Mouse (Mus musculus): ENCODE results near the gene Fbxw2.
A peak's percentile ranks its signal among the peaks of the same experiment; 100 is the strongest.
"Not testable (repeated sequence)": the region's sequence is repeated elsewhere in the genome, so short reads cannot be mapped to it uniquely, and the experiment has no call there.

Fbxw2 gene

GRCm38 (mm10) chr2:34810775-34811174 lies 15.3 kb downstream of the Fbxw2 start:
- no peak for DNase-seq

- no peak for DNase-seq
These were observed 16.5 kb downstream of the Fbxw2 start for GRCm38 (mm10) chr2:34809568-34809967.

- no peak for DNase-seq
These were observed 18.1 kb downstream of the Fbxw2 start for GRCm38 (mm10) chr2:34808057-34808456.

- DNase-seq = peak; percentile 24
These were observed 20.7 kb downstream of the Fbxw2 start for GRCm38 (mm10) chr2:34805364-34805950.

- DNase-seq = peak; percentile 32
These were observed 21.3 kb downstream of the Fbxw2 start for GRCm38 (mm10) chr2:34804815-34805214.

GRCm38 (mm10) chr2:34804172-34804571 lies 21.9 kb downstream of the Fbxw2 start:
- no peak for DNase-seq

GRCm38 (mm10) chr2:34803746-34804145 lies 22.4 kb downstream of the Fbxw2 start:
- no peak for DNase-seq

GRCm38 (mm10) chr2:34802565-34803245 lies 23.4 kb downstream of the Fbxw2 start:
- DNase-seq = peak; percentile 28

GRCm38 (mm10) chr2:34801516-34802482 lies 24.3 kb downstream of the Fbxw2 start:
- DNase-seq = peak; percentile 98

- no peak for DNase-seq
These were observed 25.7 kb downstream of the Fbxw2 start for GRCm38 (mm10) chr2:34800371-34800770.

GRCm38 (mm10) chr2:34799357-34800256 lies 26.5 kb downstream of the Fbxw2 start, which contains the start of gene Rabepk:
TSS of gene Rabepk (minus strand) at chr2:34799912.
- DNase-seq = peak; percentile 85

- no peak for DNase-seq
These were observed 30.7 kb downstream of the Fbxw2 start for GRCm38 (mm10) chr2:34795426-34795825.

GRCm38 (mm10) chr2:34794511-34794910 lies 31.6 kb downstream of the Fbxw2 start:
- DNase-seq = no peak

GRCm38 (mm10) chr2:34792543-34792942 lies 33.6 kb downstream of the Fbxw2 start:
- not testable (repeated sequence) for DNase-seq

GRCm38 (mm10) chr2:34790282-34790681 lies 35.8 kb downstream of the Fbxw2 start:
- no peak for DNase-seq

GRCm38 (mm10) chr2:34784085-34784484 lies 42.0 kb downstream of the Fbxw2 start:
- peak; percentile 33 for DNase-seq

GRCm38 (mm10) chr2:34783064-34784020 lies 42.8 kb downstream of the Fbxw2 start:
- no peak for DNase-seq

- no peak for DNase-seq
These were observed 48.8 kb downstream of the Fbxw2 start for GRCm38 (mm10) chr2:34777237-34777868.

- no peak for DNase-seq
These were observed 51.6 kb downstream of the Fbxw2 start for GRCm38 (mm10) chr2:34774493-34774892.

GRCm38 (mm10) chr2:34773673-34774072 lies 52.4 kb downstream of the Fbxw2 start:
- DNase-seq = no peak

All from kidney, adult 11 months (tissue).